Mouse (Mus musculus) liver, embryonic 12.5 days (tissue): Measurements from ENCODE around the gene Gm16181. TPM values are rescaled to one million over a fixed set of nuclear protein-coding genes. Genes with fewer than 3 reads are reported as not detected.
A peak's percentile ranks its signal among the peaks of the same experiment; 100 is the strongest.

Experiments used
- ATAC-seq: fragments of 200-750 bp; cut with Nextera tagmentation; 2 replicates; pipeline ENCODE4 v1.8.0; 2017; ENCODE audit warnings: moderate number of reproducible peaks, mild to moderate bottlenecking, moderate library complexity
- H3K27ac ChIP-seq: fragments of 300-500 bp; sonication (generic); 2 replicates; pipeline ENCODE4 v1.5.1; 2016; ENCODE audit warnings: mild to moderate bottlenecking
- H3K27me3 ChIP-seq: fragments of 300-500 bp; sonication (generic); replicated peaks from 2 replicates; pipeline ENCODE4 v1.6.1; 2016; ENCODE audit warnings: mild to moderate bottlenecking, moderate library complexity
- H3K36me3 ChIP-seq: fragments of 300-500 bp; sonication (generic); 2 replicates; pipeline ENCODE4 v1.6.1; 2016; ENCODE audit warnings: mild to moderate bottlenecking, moderate library complexity
- H3K4me1 ChIP-seq: fragments of 300-500 bp; sonication (generic); 2 replicates; pipeline ENCODE4 v1.6.1; 2016
- H3K4me2 ChIP-seq: fragments of 300-500 bp; sonication (generic); 2 replicates; pipeline ENCODE4 v1.6.1; 2016; ENCODE audit warnings: mild to moderate bottlenecking, moderate library complexity
- H3K4me3 ChIP-seq: fragments of 300-500 bp; sonication (generic); 2 replicates; pipeline ENCODE4 v1.5.1; 2016; ENCODE audit warnings: mild to moderate bottlenecking, moderate library complexity
- H3K9ac ChIP-seq: fragments of 300-500 bp; sonication (generic); 2 replicates; pipeline ENCODE4 v1.6.1; 2016; ENCODE audit warnings: mild to moderate bottlenecking, moderate library complexity
- H3K9me3 ChIP-seq: fragments of 300-500 bp; sonication (generic); replicated peaks from 2 replicates; pipeline ENCODE4 v1.6.1; 2016; ENCODE audit warnings: mild to moderate bottlenecking, moderate library complexity
- WGBS: fragments of 180-500 bp; shearing (Covaris S2); methylation state at CpG from one replicate; pipeline ENCODE4 v1.1.7; 2016; ENCODE audit not compliant: insufficient replicate concordance; 5-methylcytosine and 5-hydroxymethylcytosine counted together
- polyA plus RNA-seq: library from polyadenylated mRNA; unstranded; fragments of >200 nt; fragmentation: Nextera tagmentation; extraction: Ambion mirVana; gene quantifications from 2 replicates; pipeline ENCODE4 v1.2.1, GENCODE M21; 2016

The Gm16181 gene
- polyA plus RNA-seq, 1 experiment from 2014 or later = 0.42 TPM

DNA sequence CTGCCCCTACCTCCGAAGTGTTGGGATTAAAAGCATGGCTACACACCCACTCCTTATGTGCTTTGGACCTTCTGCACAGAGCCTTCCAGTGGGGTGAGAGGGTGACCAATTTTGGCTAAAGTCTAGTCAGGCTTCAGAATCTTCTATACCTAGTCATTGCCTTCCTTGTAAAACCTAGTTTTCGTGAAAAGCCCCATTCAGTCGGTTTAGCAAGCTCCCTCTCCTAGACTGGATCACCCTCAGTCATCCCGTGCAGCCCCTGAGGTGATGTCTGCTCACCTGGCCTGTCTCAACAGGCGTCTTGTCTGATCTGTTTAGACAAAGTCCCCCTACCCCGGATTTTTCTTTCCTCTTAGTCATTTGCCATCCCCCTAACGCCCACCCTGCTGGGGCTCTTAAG lies 22.6 kb upstream of the Gm16181 start:
- H3K4me3 ChIP-seq = no peak overlapping the region
- peaks cover 83% of the 10 kb centered on the region for H3K27me3 ChIP-seq
- H3K4me1 ChIP-seq = peaks cover 49% of the 10 kb centered on the region
- no peaks in the 10 kb centered on the region for H3K36me3 ChIP-seq
- no peak overlapping the region for H3K9ac ChIP-seq
- WGBS = 51% methylated on average over 7 of the region's 7 CpGs
- no peak overlapping the region for H3K4me2 ChIP-seq
- H3K9me3 ChIP-seq = no peaks in the 10 kb centered on the region
- ATAC-seq = no peak
- no peak overlapping the region for H3K27ac ChIP-seq

DNA sequence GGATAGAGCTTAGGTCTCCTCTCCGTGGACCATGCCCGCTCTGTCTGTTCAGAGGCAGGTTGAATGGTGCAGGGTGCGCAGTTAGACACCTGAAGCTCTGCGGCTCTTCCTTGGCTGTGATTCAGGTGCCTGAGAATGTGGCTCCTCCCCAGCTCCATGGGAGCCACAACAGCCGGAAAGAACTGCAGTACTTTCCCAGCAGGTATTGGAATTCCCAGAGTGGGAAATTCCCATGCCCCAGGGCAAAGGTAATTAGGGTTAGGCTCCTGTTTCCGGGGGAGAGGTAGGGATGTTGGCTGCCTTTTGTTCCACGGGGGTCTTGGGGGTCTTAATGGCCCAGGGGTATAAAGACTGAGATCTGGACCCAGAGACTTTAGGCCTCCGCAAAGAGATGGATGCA lies 21.7 kb upstream of the Gm16181 start:
- peaks cover 85% of the 10 kb centered on the region for H3K27me3 ChIP-seq
- H3K36me3 ChIP-seq = no peaks in the 10 kb centered on the region
- no peak overlapping the region for H3K4me2 ChIP-seq
- ATAC-seq = no peak
- no peaks in the 10 kb centered on the region for H3K9me3 ChIP-seq
- 63% methylated on average over 8 of the region's 8 CpGs for WGBS
- no peak overlapping the region for H3K4me3 ChIP-seq
- H3K27ac ChIP-seq = no peak overlapping the region
- H3K9ac ChIP-seq = no peak overlapping the region
- peaks cover 46% of the 10 kb centered on the region for H3K4me1 ChIP-seq

DNA sequence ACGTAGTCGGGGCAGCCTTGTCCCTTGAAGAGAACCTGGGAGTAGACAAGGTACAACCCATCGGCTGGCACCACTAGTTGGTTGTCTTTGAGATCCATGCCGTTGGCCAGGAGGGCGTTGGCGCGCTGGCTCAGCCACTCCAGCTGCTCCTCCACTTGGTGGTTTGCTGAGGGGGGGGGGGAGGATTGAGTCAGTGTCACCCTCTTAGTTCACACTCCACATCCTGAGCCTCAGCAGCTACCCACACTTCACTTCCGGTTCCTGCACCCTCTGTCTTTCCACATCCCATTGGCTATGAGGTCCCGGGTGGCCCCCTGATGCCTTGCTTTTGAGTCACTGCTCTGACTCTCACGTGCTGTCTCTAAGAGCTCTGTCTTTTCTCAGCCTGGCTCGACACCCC lies 20.2 kb upstream of the Gm16181 start:
- Histone ChIP-seq H3K4me3 (no peak overlapping the region; the same call in 1 of the 2 replicates), H3K36me3 (no peaks in the 10 kb centered on the region), H3K27ac (0 out of 2 replicates have a peak overlapping the region, but pooled peaks have one; percentile 24), H3K9me3 (no peaks in the 10 kb centered on the region), H3K9ac (no peak overlapping the region), H3K27me3 (peaks cover 85% of the 10 kb centered on the region), H3K4me2 (peak overlapping the region; percentile 44), H3K4me1 (peaks cover 31% of the 10 kb centered on the region)
- no peak for ATAC-seq
- WGBS = 39% methylated on average over 11 of the region's 11 CpGs

DNA sequence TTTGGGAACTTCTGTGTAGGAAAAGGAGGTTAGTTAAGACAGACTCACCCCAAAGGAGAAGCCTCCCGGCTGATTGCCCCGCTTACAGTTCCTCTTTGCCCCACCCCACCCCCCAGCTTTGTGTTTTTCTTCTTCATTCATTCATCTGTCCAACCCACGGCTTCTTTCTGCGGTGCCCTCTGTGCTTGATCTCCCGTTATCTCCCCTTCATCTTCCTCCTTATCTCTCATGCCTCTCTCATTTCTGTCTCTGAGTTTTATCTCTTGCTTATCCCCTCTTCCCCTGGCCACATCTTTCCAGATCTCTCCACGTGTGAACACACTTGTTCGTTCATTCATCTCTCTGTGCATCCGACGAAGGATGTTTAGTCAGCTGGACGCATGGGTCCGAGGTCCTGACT lies 19.5 kb upstream of the Gm16181 start:
- Histone ChIP-seq H3K9me3 (no peaks in the 10 kb centered on the region), H3K9ac (no peak overlapping the region; the same call in 1 of the 2 replicates), H3K4me2 (peak overlapping the region; percentile 44), H3K4me3 (peak overlapping the region; percentile 32), H3K27ac (0 out of 2 replicates have a peak overlapping the region, but pooled peaks have one; percentile 24), H3K27me3 (peaks cover 79% of the 10 kb centered on the region), H3K36me3 (no peaks in the 10 kb centered on the region), H3K4me1 (peaks cover 24% of the 10 kb centered on the region)
- WGBS = 14% methylated on average over 11 of the region's 11 CpGs
- ATAC-seq = no peak

DNA sequence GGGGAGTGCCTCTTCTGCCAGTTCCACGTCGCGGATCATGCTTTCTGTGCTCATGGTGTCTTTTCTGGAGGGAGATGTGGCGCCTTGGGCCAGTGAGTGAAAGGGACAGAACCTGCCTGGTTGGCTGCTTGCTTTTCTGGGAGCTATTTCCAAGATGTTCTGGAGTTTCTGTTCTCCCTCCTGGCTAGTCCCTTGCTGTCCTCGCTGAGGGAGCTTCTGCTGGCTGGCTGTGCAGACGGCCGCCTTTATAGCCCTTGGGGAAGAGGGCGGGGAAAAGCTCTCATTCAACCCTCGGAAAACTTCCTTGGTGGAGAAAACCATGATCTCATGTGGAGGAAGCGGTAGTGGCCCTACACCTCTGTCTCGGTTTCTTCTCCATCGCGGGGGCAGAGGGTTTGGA lies 18.8 kb upstream of the Gm16181 start, which contains the start of gene Tnf:
TSS of gene Tnf (minus strand) at position 221 of the 400 bp plus-strand sequence.
- Histone ChIP-seq H3K9ac (no peak within 1 kb of the TSS; the same call in 1 of the 2 replicates), H3K36me3 (no peaks in the 10 kb centered on the region), H3K27ac (0 out of 2 replicates have a peak within 1 kb of the TSS, but pooled peaks have one; percentile 24), H3K9me3 (no peaks in the 10 kb centered on the region), H3K4me1 (peaks cover 19% of the 10 kb centered on the region; the same call in 1 of the 2 replicates), H3K27me3 (peaks cover 73% of the 10 kb centered on the region), H3K4me2 (peak within 1 kb of the TSS; percentile 44), H3K4me3 (peak within 1 kb of the TSS; percentile 32)
- 9% methylated on average over 13 of the region's 13 CpGs for WGBS
- no peak for ATAC-seq

DNA sequence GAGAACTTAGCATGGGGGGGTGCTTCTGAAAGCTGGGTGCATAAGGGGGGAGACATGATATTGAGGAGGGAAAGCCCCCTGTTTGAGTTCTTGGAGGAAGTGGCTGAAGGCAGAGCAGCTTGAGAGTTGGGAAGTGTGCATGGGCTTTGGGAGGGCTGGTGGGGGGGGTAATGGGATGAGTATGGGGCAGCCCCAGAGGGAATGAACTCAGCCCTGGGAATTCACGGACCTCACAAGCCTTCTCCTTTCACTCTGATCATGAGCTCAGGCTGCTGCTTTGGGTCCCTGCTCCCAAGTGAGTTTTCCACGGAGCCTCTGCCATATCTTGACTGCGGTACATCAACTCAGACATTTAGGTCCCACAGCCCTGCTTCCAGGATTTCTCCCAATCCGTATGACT lies 18.2 kb upstream of the Gm16181 start:
- no peaks in the 10 kb centered on the region for H3K9me3 ChIP-seq
- peaks cover 68% of the 10 kb centered on the region for H3K27me3 ChIP-seq
- H3K27ac ChIP-seq = no peak overlapping the region
- no peaks in the 10 kb centered on the region for H3K36me3 ChIP-seq
- WGBS = 57% methylated on average over 4 of the region's 4 CpGs
- ATAC-seq = no peak
- no peak overlapping the region for H3K9ac ChIP-seq
- peaks cover 15% of the 10 kb centered on the region; the same call in 1 of the 2 replicates for H3K4me1 ChIP-seq
- H3K4me3 ChIP-seq = no peak overlapping the region
- no peak overlapping the region for H3K4me2 ChIP-seq

DNA sequence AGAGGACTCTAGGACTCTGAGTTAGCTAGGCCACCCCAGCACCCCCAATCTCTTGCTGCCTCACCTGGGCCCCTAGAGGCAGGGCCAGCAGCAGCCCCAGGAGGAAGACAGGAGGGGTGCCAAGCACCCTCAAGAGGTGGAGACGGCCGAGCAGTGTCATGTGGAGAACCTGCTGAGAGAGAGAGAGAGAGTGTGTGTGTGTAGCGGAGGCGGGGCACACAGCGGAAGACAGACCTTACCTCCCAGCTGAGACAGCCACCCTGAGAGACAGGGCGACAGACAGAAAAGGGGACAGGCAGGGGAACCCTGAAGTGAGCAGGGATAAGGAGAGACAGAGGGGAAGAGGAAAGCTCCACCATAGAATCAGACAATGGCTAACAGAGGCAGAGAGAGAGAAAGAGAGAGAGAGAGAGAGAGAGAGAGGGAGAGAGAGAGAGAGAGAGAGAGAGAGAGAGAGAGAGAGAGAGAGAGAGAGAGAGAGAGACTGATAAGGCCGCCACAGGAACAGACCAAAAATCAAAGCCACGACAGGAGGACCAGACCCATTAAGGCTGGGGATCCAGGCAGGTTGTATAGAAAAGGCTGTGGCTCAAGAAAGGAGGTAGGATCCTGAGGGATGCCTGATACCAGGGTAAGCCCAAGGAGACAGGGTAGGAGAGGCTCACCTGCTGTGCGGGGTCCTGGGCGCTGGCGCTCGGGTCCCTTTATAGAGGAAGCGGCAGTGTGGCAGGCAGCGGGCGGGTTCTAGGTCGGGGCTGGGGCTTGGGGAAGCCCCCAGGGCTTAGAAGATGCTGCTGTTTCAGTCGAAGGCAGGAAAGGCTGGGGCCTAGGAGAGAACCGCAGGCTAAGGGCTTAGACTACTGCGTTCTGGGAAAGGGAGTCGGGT lies 15.9 kb upstream of the Gm16181 start, which contains the start of gene Lta:
TSS of gene Lta (minus strand) at position 858 of the 886 bp plus-strand sequence.
- Histone ChIP-seq H3K9ac (no peak within 1 kb of the TSS), H3K4me2 (no peak within 1 kb of the TSS), H3K36me3 (no peaks in the 10 kb centered on the region), H3K4me3 (no peak within 1 kb of the TSS), H3K27ac (no peak within 1 kb of the TSS), H3K27me3 (peaks cover 58% of the 10 kb centered on the region), H3K9me3 (no peaks in the 10 kb centered on the region), H3K4me1 (peaks cover 13% of the 10 kb centered on the region; the same call in 1 of the 2 replicates)
- ATAC-seq = no peak
- 30% methylated on average over 20 of the region's 20 CpGs for WGBS

DNA sequence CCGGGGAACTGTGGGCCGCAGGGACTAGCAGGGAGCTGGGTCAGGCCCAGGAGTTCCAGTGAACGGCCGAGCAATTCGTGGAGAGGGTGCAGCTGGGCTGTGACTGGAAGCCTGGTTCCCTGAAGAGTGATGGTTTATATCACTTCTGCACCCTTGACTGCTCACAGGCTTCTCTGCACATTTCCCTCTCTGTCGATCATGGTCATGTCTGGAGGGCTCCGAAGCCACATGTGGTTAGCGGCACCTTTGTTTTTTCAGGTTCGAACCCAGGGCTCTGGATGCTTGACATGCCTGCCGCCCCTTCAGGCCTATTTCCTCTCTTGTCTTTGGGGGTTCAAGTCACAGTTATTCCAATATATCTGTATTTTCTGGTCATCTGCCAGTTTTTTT lies 15.3 kb upstream of the Gm16181 start:
- Histone ChIP-seq H3K9me3 (no peaks in the 10 kb centered on the region), H3K27ac (no peak overlapping the region), H3K9ac (no peak overlapping the region), H3K4me1 (0 out of 2 replicates have a peak, but pooled peaks cover 9% of the 10 kb centered on the region), H3K4me2 (no peak overlapping the region), H3K36me3 (no peaks in the 10 kb centered on the region), H3K27me3 (peaks cover 56% of the 10 kb centered on the region), H3K4me3 (no peak overlapping the region)
- WGBS = 49% methylated on average over 10 of the region's 10 CpGs
- ATAC-seq = no peak

DNA sequence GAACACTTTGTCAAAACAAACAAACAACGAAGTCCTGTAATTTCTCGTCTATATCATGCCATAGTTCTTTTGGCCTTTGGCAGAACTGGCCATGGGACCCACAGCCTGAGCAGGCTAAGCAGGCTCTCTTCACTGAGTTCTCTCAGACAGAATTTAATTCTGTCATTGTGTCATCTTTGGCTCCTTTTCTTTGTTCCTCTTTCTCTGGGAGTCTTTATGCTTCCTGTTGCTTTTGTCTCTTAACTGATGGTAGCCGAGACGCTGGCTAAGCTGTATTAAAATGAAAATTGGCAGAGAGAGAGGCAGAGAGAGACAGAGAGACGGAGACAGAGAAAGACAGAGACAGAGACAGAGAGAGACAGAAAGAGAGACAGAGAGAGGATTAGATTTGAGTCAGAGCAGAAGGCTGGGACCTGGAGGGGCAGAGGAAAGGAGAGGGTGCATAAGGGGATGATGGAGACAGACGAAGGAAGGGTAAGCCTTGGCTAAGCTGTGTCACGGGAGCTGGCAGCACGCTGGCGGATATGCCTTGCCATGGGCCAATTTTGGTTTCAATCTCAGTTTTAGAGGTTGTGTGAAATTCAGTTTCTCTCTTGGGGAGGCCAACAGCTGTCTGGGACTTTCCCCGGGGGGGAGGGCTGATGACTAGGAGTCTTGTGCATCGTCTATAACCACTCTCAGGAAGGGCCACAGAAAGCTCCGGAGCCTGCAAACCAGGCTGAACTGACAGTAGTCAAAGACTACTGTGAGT lies 10.7 kb upstream of the Gm16181 start:
- no peak overlapping the region for H3K4me3 ChIP-seq
- H3K9me3 ChIP-seq = no peaks in the 10 kb centered on the region
- no peak overlapping the region for H3K4me2 ChIP-seq
- 0 out of 2 replicates have a peak, but pooled peaks cover 6% of the 10 kb centered on the region for H3K4me1 ChIP-seq
- ATAC-seq = no peak
- H3K27ac ChIP-seq = no peak overlapping the region
- no peaks in the 10 kb centered on the region for H3K36me3 ChIP-seq
- no peak overlapping the region for H3K9ac ChIP-seq
- WGBS = 45% methylated on average over 12 of the region's 12 CpGs
- H3K27me3 ChIP-seq = peaks cover 23% of the 10 kb centered on the region

DNA sequence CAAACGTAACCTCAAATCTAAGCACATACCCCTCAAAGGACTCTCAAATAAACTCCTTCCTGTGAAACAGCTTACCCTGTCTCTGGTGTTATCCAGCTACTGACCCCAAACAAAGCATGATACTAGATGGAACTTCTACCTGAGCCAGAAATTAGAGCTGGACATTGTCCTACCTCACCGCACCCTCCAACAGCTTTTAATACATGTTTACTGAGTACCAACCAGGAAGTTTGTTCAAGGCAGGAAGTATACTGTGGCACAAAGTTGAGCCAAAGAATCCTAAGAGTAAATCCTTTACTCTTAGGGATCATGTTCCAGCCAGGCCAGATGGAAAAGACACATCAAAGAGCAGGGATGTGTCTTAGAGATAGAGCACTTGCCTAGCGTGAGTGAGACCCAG lies 10.0 kb upstream of the Gm16181 start:
- Histone ChIP-seq H3K9ac (no peak overlapping the region), H3K4me2 (no peak overlapping the region), H3K27me3 (peaks cover 19% of the 10 kb centered on the region; the same call in 1 of the 2 replicates), H3K9me3 (no peaks in the 10 kb centered on the region), H3K4me1 (0 out of 2 replicates have a peak, but pooled peaks cover 7% of the 10 kb centered on the region), H3K36me3 (no peaks in the 10 kb centered on the region), H3K4me3 (no peak overlapping the region), H3K27ac (no peak overlapping the region)
- no peak for ATAC-seq
- 58% methylated on average over 3 of the region's 3 CpGs for WGBS

DNA sequence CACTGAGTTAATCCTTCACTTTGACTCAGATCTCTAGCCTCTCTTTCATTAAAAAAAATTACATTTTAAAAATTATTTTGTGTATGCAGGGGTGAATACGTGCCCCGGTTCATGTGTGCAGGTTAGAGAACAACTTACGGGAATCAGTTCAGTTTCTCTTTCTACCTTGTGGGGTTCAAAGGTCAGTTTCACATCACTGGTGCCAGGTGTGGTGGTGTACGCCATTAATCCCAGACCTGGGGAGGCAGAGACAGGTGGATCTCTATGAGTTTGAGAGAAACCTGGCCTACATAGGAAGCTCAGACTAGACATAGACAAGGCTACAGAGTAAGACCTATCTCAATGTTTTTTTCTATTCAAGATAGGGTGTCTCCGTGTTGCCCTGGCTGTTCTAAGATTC lies 7.6 kb upstream of the Gm16181 start:
- Histone ChIP-seq H3K27me3 (peaks cover 19% of the 10 kb centered on the region; the same call in 1 of the 2 replicates), H3K9ac (no peak overlapping the region), H3K27ac (no peak overlapping the region), H3K36me3 (no peaks in the 10 kb centered on the region), H3K4me3 (no peak overlapping the region), H3K4me2 (no peak overlapping the region), H3K4me1 (0 out of 2 replicates have a peak, but pooled peaks cover 7% of the 10 kb centered on the region), H3K9me3 (no peaks in the 10 kb centered on the region)
- ATAC-seq = no peak
- WGBS = 73% methylated on average over 5 of the region's 5 CpGs
